Mouse (Mus musculus) liver, embryonic 16.5 days (tissue): ENCODE data around the gene Prr5l. TPM values are rescaled to one million over a fixed set of nuclear protein-coding genes. Genes with fewer than 3 reads are reported as not detected.

Experiments
- ATAC-seq: fragments of 200-750 bp; cut with Nextera tagmentation; 2 replicates; pipeline ENCODE4 v1.8.0; 2017; ENCODE audit warnings: low read depth, mild to moderate bottlenecking, moderate number of reproducible peaks, moderate library complexity
- H3K27ac ChIP-seq: fragments of 300-500 bp; sonication (generic); 2 replicates; pipeline ENCODE4 v1.5.1; 2014; ENCODE audit warnings: mild to moderate bottlenecking, low read length
- H3K27me3 ChIP-seq: fragments of 300-500 bp; sonication (generic); 2 replicates; pipeline ENCODE4 v1.6.1; 2014; ENCODE audit warnings: low read depth, low read length, mixed read lengths; ENCODE audit not compliant: control insufficient read depth, insufficient read depth
- H3K36me3 ChIP-seq: fragments of 300-500 bp; sonication (generic); 2 replicates; pipeline ENCODE4 v1.6.1; 2014; ENCODE audit warnings: mild to moderate bottlenecking; ENCODE audit not compliant: control insufficient read depth, insufficient read depth
- H3K4me1 ChIP-seq: fragments of 300-500 bp; sonication (generic); 2 replicates; pipeline ENCODE4 v1.6.1; 2014; ENCODE audit warnings: low read depth, low read length, mixed read lengths; ENCODE audit not compliant: control insufficient read depth
- H3K4me2 ChIP-seq: fragments of 300-500 bp; sonication (generic); 2 replicates; pipeline ENCODE4 v1.6.1; 2014; ENCODE audit warnings: low read depth, low read length, mixed read lengths
- H3K4me3 ChIP-seq: fragments of 300-500 bp; sonication (generic); 2 replicates; pipeline ENCODE4 v1.5.1; 2014; ENCODE audit warnings: low read depth, mild to moderate bottlenecking, low read length
- H3K9ac ChIP-seq: fragments of 300-500 bp; sonication (generic); 2 replicates; pipeline ENCODE4 v1.6.1; 2014; ENCODE audit warnings: low read depth, low read length
- H3K9me3 ChIP-seq: fragments of 300-500 bp; sonication (generic); replicated peaks from 2 replicates; pipeline ENCODE4 v1.6.1; 2016; ENCODE audit warnings: low read length; ENCODE audit not compliant: control insufficient read depth
- WGBS: fragments of 180-500 bp; shearing (Covaris S2); extraction: QIAGEN DNeasy Blood & Tissue Kit; methylation state at CpG from one replicate; pipeline ENCODE4 v1.1.7; 2014; ENCODE audit not compliant: insufficient replicate concordance; 5-methylcytosine and 5-hydroxymethylcytosine counted together
- polyA plus RNA-seq: library from polyadenylated mRNA; unstranded; fragments of >200 nt; fragmentation: Nextera tagmentation; extraction: Ambion mirVana; gene quantifications from 2 replicates; pipeline ENCODE4 v1.2.1, GENCODE M21; 2015

Gene Prr5l
- polyA plus RNA-seq, 1 experiment from 2014 or later = 5.4 TPM

GRCm38 (mm10) chr2:101732777-101733210 lies 150.0 kb downstream of the Prr5l start:
- WGBS = 30% methylated on average over 10 of the region's 10 CpGs
- Histone ChIP-seq H3K4me2 (0 out of 2 replicates have a peak overlapping the region, but pooled peaks have one; percentile 3), H3K27ac (no peak overlapping the region), H3K9ac (no peak overlapping the region), H3K4me3 (0 out of 2 replicates have a peak overlapping the region, but pooled peaks have one; percentile 11), H3K9me3 (no peaks in the 10 kb centered on the region), H3K4me1 (no peaks in the 10 kb centered on the region), H3K36me3 (no peaks in the 10 kb centered on the region), H3K27me3 (no peaks in the 10 kb centered on the region)
- ATAC-seq = 0 out of 2 replicates have a peak, but pooled peaks have one; percentile 30

GRCm38 (mm10) chr2:101730972-101731371 lies 151.9 kb downstream of the Prr5l start:
- Histone ChIP-seq H3K27ac (no peak overlapping the region), H3K9ac (no peak overlapping the region), H3K36me3 (no peaks in the 10 kb centered on the region), H3K4me3 (no peak overlapping the region), H3K4me2 (no peak overlapping the region), H3K4me1 (no peaks in the 10 kb centered on the region), H3K9me3 (no peaks in the 10 kb centered on the region), H3K27me3 (no peaks in the 10 kb centered on the region)
- no peak for ATAC-seq

- no peaks in the 10 kb centered on the region for H3K27me3 ChIP-seq
- H3K9me3 ChIP-seq = no peaks in the 10 kb centered on the region
- no peak overlapping the region for H3K4me3 ChIP-seq
- peak; percentile 73; the same call in 1 of the 2 replicates for ATAC-seq
- no peak overlapping the region for H3K4me2 ChIP-seq
- no peaks in the 10 kb centered on the region for H3K36me3 ChIP-seq
- no peak overlapping the region for H3K27ac ChIP-seq
- H3K4me1 ChIP-seq = no peaks in the 10 kb centered on the region
- WGBS = 23% methylated on average over 1 of the region's 1 CpGs
- no peak overlapping the region for H3K9ac ChIP-seq
Measured at GRCm38 (mm10) chr2:101729472-101729871, 153.4 kb downstream of the Prr5l start.

DNA sequence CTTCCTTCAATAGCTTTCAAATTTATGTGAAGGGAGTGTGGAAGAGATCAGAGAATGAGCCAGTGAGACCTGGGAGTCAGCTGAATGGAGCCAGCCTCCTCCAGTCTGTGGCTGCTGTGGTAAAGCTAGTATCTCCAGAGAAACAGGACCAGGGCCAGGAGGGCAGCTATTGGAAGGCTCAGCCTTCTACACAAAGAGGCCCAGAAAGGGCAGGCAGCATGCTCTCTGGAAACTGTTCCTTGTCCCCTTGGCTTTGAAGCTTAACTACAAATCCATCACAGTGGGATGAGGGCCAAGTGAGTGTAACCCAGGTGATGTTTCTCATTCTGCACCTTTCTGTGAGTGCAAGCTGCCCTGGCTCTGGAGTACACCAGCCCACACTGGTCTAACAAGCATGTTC lies 155.0 kb downstream of the Prr5l start:
- H3K4me3 ChIP-seq = no peak overlapping the region
- no peak for ATAC-seq

GRCm38 (mm10) chr2:101723333-101723881 lies 159.4 kb downstream of the Prr5l start:
- no peaks in the 10 kb centered on the region for H3K9me3 ChIP-seq
- H3K27me3 ChIP-seq = no peaks in the 10 kb centered on the region
- H3K4me1 ChIP-seq = no peaks in the 10 kb centered on the region
- H3K36me3 ChIP-seq = no peaks in the 10 kb centered on the region
- 63% methylated on average over 10 of the region's 10 CpGs for WGBS
- H3K4me2 ChIP-seq = no peak overlapping the region
- no peak overlapping the region for H3K4me3 ChIP-seq
- ATAC-seq = no peak
- H3K9ac ChIP-seq = no peak overlapping the region
- no peak overlapping the region for H3K27ac ChIP-seq

More for the DNA sequence above, 155.0 kb downstream of the Prr5l start:
- no peaks in the 10 kb centered on the region for H3K36me3 ChIP-seq
- H3K9me3 ChIP-seq = no peaks in the 10 kb centered on the region
- H3K9ac ChIP-seq = no peak overlapping the region
- no peak overlapping the region for H3K27ac ChIP-seq
- H3K4me1 ChIP-seq = no peaks in the 10 kb centered on the region
- no peak overlapping the region for H3K4me2 ChIP-seq
- no peaks in the 10 kb centered on the region for H3K27me3 ChIP-seq

DNA sequence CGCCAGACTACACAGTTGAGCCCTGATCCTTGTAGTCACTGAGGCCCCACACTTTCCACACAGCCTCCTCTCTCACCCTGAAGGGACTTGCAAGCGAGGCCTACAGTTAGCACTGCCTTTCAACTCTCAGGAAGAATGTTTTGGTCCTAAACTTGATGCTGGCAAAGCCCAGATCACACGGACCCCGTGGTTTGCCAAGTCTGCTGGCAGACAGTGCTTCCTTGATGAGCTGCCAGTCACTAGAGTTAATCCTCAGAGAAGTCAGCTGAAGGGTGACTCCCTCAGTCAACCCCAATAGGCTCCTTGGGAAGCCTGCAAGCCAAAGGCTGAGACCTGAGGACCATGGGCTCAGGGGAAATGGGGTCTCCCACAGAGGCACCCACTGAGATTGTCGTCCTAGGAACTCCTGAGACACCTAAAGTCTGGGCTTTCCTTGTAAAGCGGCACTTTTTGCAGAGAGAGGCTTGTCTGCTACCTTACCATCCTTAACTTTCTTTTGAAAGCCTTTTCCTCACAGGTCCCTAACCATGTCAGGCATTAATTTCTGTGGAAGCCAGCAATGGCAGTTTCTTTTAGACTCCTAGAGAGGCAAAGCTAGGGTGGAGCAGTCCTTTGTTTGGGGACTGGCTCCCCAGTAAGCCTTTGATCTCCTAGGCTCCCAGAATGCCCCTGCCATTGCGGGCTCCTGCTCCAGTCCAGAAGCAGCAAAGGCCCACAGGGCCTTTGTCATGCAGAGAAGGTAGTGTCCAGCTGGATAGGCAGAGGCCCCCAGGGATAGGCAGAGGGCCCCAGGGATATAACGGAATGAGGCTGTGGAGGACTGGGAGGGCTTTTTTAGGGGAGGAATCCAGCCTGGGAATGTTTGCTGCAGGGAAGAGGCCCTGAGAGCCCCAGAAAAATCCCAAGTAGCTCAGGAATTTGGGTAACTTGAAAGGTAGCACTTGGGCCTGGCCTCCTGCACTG lies 160.2 kb downstream of the Prr5l start:
- WGBS = 46% methylated on average over 8 of the region's 8 CpGs
- ATAC-seq = no peak
- Histone ChIP-seq H3K4me3 (no peak overlapping the region), H3K4me1 (no peaks in the 10 kb centered on the region), H3K9ac (no peak overlapping the region), H3K4me2 (no peak overlapping the region), H3K27ac (no peak overlapping the region), H3K9me3 (no peaks in the 10 kb centered on the region), H3K36me3 (no peaks in the 10 kb centered on the region), H3K27me3 (no peaks in the 10 kb centered on the region)

DNA sequence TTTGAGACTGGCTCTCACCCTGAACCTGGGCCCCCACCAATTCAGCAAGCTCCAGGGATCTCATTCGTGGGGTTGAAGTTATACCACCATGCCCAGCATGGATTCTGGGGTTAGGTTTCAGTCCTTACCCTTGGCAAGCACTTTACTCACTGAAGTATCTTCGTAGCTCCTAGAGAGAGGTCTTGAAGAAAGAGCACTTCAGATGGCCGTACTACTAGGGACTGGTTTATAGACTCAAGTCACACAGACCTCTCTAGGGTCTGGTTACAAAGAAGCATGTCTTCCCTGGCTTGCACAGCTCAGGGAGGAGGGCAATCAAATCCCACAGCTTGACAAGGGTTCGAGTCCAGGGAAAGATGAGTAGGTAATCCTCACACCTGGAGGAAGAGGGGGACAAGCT lies 161.0 kb downstream of the Prr5l start:
- Histone ChIP-seq H3K4me3 (no peak overlapping the region), H3K4me2 (no peak overlapping the region), H3K36me3 (no peaks in the 10 kb centered on the region), H3K9me3 (no peaks in the 10 kb centered on the region), H3K27me3 (no peaks in the 10 kb centered on the region), H3K9ac (no peak overlapping the region), H3K4me1 (no peaks in the 10 kb centered on the region), H3K27ac (no peak overlapping the region)
- 55% methylated on average over 4 of the region's 4 CpGs for WGBS
- no peak for ATAC-seq

GRCm38 (mm10) chr2:101717162-101717561 lies 165.7 kb downstream of the Prr5l start:
- 77% methylated on average over 13 of the region's 13 CpGs for WGBS
- H3K9me3 ChIP-seq = no peaks in the 10 kb centered on the region
- no peaks in the 10 kb centered on the region for H3K36me3 ChIP-seq
- H3K4me3 ChIP-seq = no peak overlapping the region
- H3K9ac ChIP-seq = no peak overlapping the region
- H3K4me2 ChIP-seq = no peak overlapping the region
- no peak for ATAC-seq
- no peak overlapping the region for H3K27ac ChIP-seq
- H3K27me3 ChIP-seq = no peaks in the 10 kb centered on the region
- H3K4me1 ChIP-seq = no peaks in the 10 kb centered on the region

DNA sequence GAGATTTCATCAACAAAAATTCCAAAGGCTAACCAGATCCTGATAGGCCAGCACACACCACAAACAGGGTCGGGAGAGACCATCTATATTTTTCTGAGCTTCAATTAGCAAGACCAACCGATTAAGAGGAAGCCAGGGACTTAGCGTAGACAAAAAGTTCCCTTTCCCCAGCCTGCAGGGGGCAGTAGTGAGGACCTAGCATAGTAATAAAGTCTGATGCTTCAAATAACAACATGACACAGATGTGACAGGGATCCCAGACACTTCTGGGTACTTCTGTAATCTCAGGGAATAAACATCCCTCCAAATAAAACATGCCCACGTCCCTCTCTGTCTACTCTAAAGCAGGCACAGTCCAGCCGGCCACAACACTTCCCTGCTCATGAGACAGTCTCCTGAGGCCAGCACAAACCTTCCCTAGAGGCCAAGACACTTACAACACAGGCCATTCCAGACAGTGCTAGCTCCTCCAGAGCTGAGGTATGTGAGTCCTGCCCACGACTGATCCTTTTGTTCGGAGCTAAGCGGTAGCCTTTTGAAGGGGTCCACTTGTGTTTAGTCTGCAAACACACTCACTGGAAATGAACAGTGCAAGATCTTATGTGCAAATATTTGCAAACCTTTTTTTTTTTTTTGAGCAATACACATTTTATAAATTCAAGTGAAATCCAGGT lies 167.0 kb downstream of the Prr5l start:
- 58% methylated on average over 8 of the region's 8 CpGs for WGBS
- Histone ChIP-seq H3K4me3 (no peak overlapping the region), H3K9me3 (no peaks in the 10 kb centered on the region), H3K27me3 (no peaks in the 10 kb centered on the region), H3K9ac (no peak overlapping the region), H3K36me3 (no peaks in the 10 kb centered on the region), H3K4me1 (no peaks in the 10 kb centered on the region), H3K27ac (no peak overlapping the region), H3K4me2 (no peak overlapping the region)
- ATAC-seq = no peak
